Mouse (Mus musculus) gastrocnemius, postnatal 4 days (tissue): ENCODE measurements around the gene Cldnd2. TPM values are rescaled to one million over a fixed set of nuclear protein-coding genes. Genes with fewer than 3 reads are reported as not detected.
"Not testable (repeated sequence)": the region's sequence is repeated elsewhere in the genome, so short reads cannot be mapped to it uniquely, and the experiment has no call there.

Experiments used
- DNase-seq, 2 experiments: peaks; one replicate each; pipeline ENCODE4 v3.0.0; 2021 to 2022; ENCODE audit warnings: low spot score in 2 of 2, mixed read lengths in 2 of 2
- long read RNA-seq, 2 experiments: library from polyadenylated mRNA; stranded (forward); transcript quantifications; one replicate each; pipeline ENCODE4 v2.0.0; 2021
- total RNA-seq, 2 experiments: library from RNA; stranded (reverse); gene quantifications; 2 replicates each; pipeline ENCODE4 v1.2.3; 2021

Gene Cldnd2
- not detected for total RNA-seq
- long read RNA-seq, experiment 1: 0 reads
- long read RNA-seq, experiment 2: 0 reads

DNA sequence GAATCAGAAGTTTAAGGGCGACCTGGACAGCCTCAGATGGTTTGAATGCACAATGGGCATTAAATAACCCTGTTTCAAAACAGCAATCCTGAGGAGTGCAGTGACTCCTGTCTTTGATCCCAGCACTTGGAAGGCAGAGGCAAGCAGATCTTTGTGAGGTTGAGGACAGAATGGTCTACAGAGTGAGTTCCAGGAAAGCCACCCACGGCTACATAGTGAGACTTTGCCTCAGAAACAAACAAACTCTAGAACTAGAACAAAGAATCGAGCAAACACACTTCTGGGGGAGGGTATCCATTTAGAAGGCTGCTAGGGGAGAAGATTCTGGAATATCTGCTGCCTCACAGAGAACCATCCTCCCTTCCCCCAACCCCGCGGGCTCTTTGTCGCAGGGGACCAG, at the start of gene Cldnd2:
Gene Cldnd2 (plus strand): TSS at position 301 of the 400 bp plus-strand sequence.
- no peak for DNase-seq

DNA sequence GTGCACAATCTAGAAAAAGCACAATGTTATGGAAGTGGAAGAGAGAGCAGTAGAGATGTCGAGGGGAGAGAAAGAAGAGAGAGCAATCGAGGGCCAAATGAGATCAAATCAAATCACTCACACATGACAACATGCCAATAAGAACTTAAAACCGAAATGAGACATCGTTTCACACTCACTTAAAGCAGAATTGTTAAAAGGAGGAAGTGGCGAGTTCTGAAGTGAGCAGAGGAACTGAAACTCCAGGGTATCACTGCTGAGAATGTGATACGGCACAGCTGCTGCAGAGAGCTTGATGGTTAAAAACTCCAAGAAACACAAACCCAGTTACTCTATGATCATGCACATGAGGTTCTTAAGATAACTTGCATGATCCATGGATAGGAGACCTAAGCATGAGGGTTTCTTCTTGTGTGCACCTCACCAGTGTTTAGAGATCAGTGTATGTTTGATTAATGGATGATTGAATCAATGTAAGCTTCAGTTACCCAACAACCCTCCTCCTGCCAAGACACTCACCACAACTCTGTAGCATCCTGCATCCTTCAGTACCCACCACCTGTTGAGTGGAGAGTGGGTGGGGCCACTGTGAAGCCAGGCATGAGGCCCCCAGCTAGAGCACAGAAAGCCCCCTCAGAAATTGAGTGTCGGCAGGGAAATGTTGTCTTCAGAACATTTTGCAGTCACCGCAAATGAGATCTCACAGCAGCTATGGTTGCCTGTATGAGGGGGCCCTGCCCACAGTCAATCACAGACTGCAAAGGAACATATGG, 48.0 kb upstream of the Cldnd2 start:
- DNase-seq: no peak

DNA sequence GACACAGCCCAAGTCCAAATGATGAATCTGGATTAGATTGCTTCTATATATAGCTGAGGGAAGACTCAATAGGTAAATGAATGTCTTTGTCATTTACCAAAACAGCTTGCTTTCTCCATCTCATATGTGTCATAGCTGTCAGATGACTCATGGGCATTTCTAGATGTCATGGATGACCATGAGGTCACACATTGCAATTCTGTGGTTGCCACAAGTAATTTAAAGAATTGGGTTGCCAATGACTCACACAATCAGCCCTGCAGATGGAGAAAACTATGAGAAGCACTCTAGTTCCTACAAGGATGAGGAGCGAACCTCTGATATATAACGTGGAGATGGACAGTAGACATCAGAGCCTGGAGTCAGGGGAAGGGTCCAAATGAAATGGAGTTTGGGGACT, 41.1 kb upstream of the Cldnd2 start:
- DNase-seq: no peak

DNA sequence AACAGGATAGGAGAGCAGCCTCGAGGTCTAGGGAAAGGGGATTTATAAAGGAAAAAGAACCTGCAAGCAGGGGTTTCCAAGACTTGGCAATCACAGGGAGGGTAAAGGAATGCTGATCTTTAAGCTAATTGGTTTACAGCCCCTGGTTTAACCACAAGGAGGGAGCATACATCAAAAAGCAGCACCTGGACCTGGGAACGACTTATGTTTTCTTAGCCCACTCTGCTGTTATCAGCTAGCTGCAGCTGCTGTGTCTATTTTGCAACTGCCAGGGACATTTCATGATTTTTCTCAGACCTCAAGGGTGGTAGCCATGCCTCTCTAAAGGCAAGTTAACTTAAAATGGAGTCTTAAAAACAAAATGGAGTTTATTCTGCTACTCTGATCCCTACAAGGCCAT, 37.9 kb upstream of the Cldnd2 start:
- no peak for DNase-seq

DNA sequence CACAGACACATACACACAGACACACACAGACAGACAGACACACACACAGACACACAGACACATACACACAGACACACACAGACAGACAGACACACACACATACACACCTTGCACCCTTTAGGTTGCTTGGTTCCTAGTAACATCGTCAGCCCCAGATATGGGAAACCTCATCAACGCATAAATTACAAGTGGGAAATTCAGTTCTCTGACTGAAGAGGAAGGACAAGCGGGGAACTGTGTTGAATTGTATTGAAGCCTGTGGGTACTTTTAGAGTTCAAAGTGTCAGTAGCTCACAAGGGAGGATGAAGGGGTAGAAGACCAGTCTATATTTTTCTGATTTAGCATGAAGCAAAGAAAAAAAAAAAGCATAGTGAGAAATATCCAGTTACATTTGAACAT, 33.0 kb upstream of the Cldnd2 start:
- no peak for DNase-seq

DNA sequence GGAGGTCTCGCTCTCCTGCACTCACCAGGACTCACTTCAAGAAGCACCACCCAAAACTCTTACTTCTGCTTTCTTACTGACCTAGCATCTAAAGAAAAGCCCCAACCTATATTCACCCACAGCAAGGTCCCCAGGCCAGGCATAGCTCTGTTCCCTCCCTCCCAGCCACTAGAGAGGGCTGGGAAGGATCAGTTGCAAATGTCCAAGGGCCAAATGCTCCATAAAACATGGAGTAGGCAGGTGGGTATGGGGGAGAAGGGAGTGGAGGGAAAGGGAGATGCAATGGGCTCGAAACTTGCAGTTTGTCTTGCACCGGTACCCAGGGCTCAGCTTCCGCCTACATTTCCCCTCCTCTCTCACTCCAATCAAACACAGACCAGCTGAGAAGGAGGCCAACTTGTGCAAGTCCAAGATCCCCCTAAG, 32.4 kb upstream of the Cldnd2 start, which contains the start of gene Siglecg:
Gene Siglecg (plus strand): TSS at position 74 of the 423 bp plus-strand sequence.
- DNase-seq: no peak

DNA sequence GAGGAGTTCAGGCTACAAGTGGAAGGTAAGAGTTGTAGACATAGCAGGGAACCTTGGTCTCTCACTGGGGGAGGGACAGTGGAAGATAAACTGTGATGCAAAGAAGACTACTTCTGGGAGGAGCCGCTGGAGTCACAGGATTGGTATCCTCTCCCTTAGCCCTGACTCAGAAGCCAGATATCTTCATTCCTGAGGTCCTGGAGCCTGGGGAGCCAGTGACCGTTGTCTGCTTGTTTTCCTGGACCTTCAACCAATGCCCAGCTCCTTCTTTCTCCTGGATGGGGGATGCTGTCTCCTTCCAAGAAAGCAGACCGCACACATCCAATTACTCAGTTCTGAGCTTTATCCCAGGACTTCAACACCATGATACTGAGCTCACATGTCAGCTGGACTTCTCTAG, 31.5 kb upstream of the Cldnd2 start:
- DNase-seq: no peak

DNA sequence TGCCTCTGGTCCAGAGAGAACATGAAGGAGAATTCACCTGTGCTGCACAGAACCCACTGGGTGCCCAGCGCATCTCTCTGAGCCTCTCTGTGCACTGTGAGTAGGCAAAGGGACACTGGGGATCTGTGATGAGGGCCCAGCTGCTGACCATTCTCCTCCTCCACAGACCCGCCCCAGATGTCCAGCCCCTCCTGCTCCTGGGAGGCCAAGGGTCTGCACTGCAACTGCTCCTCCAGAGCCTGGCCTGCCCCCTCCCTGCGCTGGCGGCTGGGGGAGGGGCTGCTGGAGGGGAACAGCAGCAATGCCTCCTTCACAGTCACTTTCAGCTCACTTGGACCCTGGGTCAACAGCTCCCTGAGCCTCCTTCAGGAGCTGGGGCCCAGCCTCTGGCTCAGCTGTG, 28.9 kb upstream of the Cldnd2 start:
- DNase-seq: not testable (repeated sequence)

DNA sequence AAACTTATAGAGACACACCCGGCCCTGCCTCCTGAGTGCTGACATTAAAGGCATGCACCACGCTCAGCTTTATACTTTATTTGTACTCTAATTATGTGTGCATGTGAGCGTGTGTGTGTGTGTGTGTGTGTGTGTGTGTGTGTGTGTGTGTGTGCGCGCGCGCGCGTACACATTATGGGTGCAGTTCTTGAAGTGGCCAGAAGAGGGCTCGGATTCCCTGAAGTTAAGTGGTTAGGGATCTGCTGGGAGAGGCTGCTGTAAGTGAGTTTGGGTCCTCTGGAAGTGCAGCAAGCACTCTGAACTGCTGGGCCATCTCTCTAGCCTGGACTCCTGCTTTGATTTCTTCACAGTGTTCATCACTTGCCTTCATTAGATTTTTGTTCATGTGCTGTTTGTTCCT, 23.3 kb upstream of the Cldnd2 start:
- no peak for DNase-seq

DNA sequence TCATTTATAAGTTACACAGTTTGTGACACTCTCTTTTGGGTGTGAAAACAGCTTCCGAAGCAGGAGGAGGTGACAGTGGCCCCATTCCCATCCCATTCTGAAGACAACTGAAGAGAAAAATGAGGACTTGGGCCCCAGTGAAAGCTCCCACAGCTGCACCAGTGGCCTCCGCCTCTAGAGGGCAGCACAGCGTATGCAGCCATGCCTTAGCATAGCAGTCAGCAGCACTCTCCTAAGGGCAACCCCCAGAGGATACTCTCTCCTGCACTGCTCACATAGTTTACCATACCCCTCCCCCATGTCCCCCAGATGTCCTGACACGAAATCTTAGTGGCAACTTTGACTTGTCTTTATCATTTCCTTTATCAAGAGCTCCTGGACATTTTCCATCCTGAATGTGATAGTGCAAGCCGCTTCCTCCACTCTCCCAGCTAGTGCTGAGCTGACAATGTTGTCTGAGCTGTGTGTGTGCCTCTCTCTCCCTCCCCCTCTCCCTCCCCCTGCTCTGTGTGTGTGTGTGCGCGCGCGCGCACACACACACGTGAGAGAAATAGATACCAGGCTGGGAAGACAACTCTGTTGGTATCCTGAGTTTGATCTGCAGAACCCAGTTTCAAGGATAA, 17.5 kb upstream of the Cldnd2 start:
- DNase-seq: peak; percentile 50 to 77

DNA sequence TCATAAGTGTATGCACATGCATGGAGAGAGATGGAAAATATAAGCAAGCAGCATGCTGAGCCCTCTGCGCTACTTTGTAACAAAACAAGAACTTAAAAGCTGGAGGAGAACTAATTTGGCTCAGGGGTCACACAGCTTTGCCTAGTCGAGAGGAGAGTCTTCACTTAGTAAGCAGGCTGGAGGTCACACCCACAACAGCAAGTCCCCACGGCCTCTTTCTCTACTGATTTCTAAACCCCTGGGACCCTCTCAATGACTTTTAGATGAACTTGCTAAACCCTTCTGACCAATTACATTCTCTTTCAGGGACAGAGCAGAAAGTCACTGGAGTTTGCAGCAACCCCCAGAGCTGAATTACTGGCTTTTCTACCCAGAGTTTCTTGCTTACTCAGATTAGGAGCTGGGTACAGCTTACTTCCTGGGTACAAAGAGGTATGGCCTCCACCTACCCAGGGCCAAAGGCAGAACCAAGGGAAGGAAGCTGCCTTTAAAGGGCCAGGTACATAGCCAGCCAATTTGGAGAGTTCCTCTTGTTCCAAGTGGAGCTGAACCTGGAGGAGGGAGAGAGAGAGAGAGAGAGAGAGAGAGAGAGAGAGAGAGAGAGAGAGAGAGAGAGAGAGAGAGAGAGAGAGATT, 16.5 kb upstream of the Cldnd2 start:
- DNase-seq: no peak

DNA sequence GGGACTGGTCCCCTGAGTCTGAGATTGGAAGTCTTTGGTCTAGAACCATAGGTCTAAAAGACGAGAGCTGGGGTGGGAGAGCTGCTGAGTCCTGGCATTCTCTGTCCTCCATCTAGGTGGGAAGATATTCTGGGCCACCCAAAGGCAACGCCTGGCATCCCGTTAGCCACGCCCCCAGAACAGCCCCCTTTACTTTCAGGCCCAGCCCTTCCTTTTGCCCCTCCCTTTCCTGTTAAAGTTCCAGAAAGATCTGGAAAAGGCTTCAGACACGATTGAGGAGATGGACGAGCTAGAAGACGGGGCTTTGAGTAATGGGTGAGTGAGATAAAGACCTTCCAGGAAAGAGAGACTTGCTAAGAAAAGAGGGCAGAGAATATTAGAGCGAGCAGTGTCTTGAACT, 13.2 kb upstream of the Cldnd2 start, which contains the start of gene Lim2:
Gene Lim2 (plus strand): TSS at position 265 of the 400 bp plus-strand sequence.
- no peak for DNase-seq

DNA sequence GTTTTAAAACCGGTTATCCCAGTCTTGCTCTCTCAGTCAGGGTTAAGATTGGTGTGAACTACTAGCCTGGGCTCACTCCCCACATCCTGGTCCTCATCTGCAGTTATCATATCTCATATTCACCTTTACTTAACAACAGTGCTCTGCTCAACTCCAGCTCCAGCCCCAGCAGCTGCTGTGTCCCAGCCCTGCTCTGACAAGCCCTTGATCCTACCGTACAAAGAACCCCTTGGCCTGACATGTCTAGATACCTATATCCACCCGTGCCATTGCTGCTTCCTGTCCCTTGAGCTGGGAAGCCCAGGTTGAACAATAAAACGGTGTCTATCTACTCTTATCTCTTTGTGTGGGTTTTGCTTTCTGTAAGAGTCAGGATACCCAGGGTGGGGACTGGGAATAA, 11.1 kb upstream of the Cldnd2 start:
- no peak for DNase-seq

DNA sequence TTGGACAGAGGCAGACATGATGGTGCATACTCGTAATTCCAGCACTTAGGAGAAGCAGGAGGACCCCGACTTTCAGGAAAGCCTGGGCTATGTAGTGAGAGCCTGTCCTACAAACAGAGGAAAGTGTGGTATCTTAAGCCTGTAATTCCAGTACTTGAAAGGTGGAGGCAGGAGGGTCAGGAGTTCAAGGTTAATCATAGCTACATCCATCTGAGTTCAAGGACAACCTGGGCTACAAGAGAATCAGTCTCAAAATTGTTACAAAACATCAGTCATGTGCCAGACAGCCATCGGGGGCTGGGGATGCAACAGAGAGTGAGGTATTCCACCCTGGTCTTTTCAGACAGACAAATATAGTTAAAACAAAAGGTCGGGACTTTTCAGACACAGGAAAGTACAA, 7.7 kb upstream of the Cldnd2 start:
- DNase-seq: no peak

DNA sequence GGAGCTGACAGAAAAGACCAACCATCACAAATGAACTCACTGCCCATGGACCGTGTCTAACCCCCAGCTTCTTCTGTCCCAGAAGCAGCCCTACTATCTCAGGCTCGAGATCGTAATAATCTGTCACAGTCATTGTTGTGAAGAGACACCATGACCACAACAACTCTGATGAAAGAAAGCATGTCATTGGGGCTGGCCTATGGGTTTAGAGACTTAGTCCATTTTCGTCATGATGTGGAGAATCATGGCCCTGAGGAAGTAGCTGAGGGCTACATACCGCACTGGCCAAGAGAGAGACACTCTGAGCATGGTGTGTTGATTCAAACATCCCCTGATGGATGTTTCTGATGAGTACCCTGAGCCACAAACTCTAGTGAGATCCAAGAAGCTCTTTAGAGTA, 5.9 kb upstream of the Cldnd2 start:
- no peak for DNase-seq

DNA sequence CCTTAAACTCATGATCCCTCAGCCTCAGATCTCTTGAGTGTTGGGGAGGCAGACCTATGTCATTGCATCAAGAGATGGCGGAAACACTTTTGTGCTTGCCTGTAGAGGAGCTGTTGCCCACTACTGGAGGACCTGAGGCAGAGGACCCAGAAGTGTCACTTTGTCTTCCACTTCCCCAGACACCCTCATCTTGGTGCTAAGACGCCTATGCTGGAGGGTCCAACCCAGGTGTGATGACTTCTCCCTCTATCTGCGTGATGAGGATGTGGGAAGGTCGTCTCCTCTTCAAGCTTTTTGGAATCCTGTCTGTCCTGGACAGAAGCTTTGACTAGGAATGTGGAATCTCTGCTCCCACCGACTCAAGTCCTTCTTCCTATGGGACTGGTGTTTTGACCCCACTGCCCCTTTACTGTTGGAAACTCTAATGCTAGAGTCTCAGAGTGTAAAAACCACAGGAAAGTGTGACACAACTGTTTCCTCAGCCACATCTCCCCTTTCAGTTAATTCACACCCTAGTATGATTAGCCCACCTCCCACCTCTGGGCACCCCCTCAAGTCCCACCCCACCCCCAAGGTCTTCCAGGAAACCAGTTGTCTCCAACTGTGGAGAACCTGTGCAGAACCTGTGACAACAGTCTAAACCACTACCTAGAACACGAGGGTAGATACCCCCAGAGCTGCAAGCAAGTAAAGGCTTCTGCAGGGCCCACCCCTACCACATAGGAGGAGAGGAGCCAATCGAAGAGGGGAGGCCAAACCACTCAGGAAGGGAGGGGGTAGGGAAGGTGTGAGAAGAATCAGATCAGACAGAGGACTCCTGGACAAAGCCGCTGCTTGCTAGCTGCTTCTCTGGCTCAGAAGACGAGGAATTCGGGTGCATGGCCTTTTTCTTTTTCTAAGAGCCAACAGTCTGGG, 4.0 kb upstream of the Cldnd2 start, which contains the start of gene Nkg7:
Gene Nkg7 (plus strand): TSS at position 733 of the 915 bp plus-strand sequence.
- no peak for DNase-seq

DNA sequence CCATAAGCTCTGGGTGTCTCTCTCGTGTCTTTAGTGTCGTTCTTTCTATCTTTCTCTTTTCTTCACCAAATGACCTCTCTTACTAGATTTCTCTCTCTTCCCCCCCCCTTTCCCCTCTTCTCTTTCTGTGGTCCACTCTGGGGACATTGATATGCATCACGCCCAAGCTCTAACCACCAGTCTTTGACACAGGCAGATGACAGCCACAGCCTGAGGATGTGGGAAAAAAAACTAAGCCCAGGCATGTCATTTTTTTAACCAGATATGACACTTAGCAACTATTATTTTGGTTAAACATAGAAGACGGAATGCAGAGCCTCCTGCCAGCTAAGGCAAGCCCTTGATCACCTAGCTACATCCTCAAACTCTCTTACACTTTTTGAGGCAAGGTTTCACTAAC, 2.0 kb upstream of the Cldnd2 start:
- no peak for DNase-seq

DNA sequence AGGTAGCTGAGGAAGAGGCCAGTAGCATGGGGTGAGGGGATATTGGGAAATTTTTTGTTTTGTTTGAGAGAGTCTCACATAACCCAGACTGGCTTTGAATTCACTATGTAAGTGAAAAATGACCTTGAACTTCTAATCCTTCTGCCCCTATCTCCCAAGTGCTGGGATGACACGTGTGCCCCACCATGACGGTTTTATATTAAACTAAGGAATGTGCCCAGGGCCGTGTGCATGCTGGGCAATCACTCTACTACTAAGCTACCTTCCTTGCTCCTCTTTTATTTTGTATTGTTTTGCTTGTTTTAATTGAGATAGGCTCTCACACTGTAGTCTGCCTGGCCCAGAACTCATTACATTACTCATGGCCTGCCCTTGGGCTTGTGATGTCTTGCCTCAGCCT, 489 bp downstream of the Cldnd2 start:
- no peak for DNase-seq

DNA sequence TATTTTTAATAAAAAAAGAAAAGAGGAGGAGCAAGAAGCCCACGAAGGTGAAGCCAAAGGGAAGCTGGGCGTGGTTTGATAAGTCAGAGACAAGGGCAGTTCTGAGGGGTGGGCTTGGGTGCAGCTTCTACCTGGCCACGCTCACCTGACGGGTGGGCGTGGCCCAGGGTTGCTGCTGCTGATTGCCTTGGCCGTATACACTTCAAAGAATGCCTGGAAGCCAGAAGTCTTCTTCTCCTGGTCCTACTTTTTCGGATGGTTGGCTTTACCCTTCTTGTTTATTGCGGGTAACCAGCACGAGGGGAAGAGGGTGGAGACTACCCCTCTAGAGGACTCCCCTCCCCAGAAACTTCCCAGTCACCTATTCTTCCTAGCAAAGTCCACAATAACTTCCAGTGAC, 2.1 kb downstream of the Cldnd2 start:
- DNase-seq: no peak

DNA sequence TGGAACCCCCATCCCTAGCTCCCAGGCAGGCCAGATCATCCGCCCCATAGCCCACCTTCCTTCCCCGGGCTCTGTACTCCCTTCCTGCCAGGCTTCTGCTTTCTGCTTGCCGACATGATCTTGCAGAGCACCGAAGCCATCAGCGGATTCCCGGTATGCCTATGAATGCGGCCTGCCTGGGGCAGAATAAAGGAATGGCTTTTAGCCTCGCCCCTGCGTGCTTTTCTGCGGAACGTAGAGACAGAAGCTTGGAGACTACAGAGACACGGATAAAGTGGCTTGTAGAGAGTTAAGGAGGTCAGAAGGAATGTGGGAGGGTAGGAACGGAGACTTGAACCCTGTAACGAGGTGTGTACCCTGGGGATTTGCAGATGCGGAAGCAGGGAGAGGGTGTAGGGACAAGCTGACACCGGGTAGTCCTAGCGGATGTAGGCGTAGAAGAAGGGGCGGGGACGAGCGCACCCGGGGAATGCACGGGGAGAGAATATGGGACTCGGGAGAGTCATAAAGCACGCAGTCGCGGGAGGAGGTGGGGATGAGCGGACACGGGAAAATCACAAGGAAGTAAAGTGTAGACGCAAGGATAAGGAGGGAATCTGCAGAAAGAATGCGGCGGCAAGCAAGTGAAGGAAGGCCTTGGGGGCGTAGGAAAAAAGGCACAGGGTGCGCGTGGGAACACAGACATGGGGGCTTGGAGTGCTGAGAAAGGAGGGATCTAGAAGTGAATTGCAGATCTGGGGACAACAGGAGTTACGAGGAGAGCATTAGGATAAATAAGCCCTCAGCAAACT, 2.7 kb downstream of the Cldnd2 start:
- DNase-seq: peak; percentile 50 to 75
